Mouse (Mus musculus) spleen, adult 2 months (tissue): ENCODE data around the gene Cenpn. TPM values are rescaled to one million over a fixed set of nuclear protein-coding genes. Genes with fewer than 3 reads are reported as not detected.

Source experiments
- DNase-seq, 2 experiments: peaks; one replicate each; pipeline versions ENCODE4 v3.0.0 to v3.0.0-alpha.2; 2012 to 2021; ENCODE audit warnings: low spot score in 2 of 2, low read depth in 1 of 2
- H3K27ac ChIP-seq: fragments of 200-500 bp; 2 replicates; pipeline ENCODE4 v1.5.1; 2012; ENCODE audit warnings: low read length, inconsistent platforms; ENCODE audit not compliant: insufficient read depth
- H3K27me3 ChIP-seq: fragments of 200-500 bp; 2 replicates; pipeline ENCODE4 v1.6.1; 2012; ENCODE audit warnings: mild to moderate bottlenecking, moderate library complexity, low read length, inconsistent platforms; ENCODE audit not compliant: control insufficient read depth, insufficient read depth
- H3K36me3 ChIP-seq: fragments of 200-500 bp; 2 replicates; pipeline ENCODE4 v1.6.1; 2012; ENCODE audit warnings: mild to moderate bottlenecking, low read length, inconsistent platforms; ENCODE audit not compliant: control insufficient read depth, insufficient read depth
- H3K4me1 ChIP-seq: fragments of 200-500 bp; 2 replicates; pipeline ENCODE4 v1.6.1; 2011; ENCODE audit warnings: inconsistent platforms; ENCODE audit not compliant: control insufficient read depth, insufficient read depth, insufficient read length
- H3K4me3 ChIP-seq: fragments of 200-500 bp; 2 replicates; pipeline ENCODE4 v1.5.1; 2011; ENCODE audit warnings: mild to moderate bottlenecking, inconsistent platforms; ENCODE audit not compliant: insufficient read depth, insufficient read length; ENCODE audit errors: extremely low read depth
- CTCF ChIP-seq: fragments of 200-500 bp; IDR thresholded peaks from 2 replicates; pipeline ENCODE4 v1.5.1; 2011; ENCODE audit warnings: mild to moderate bottlenecking, inconsistent platforms; ENCODE audit not compliant: insufficient read depth, insufficient read length, insufficient replicate concordance; ENCODE audit errors: extremely low read depth
- POLR2A ChIP-seq: fragments of 200-500 bp; IDR thresholded peaks from 2 replicates; pipeline ENCODE4 v1.6.1; 2011; ENCODE audit warnings: low read depth, low read length, inconsistent platforms
- WGBS: fragments of 180-500 bp; shearing (Covaris S2); methylation state at CpG from one replicate; pipeline ENCODE4 v1.1.7; 2018; 5-methylcytosine and 5-hydroxymethylcytosine counted together
- polyA plus RNA-seq: library from polyadenylated mRNA; depleted of rRNA; stranded (reverse); fragments of >200 nt; gene quantifications from 2 replicates; pipeline ENCODE4 v1.2.3, GENCODE M21; 2012; rRNA removed

The Cenpn gene
- polyA plus RNA-seq: 2.2 and 3.0 TPM in 2 replicates

GRCm38 (mm10) chr8:116921337-116922059, at the start of gene Cenpn, which contains the start of gene Cmc2:
Cenpn (plus strand) TSS chr8:116921730.
Cmc2 (minus strand) TSS chr8:116921455.
- Histone ChIP-seq H3K4me1 (no peaks in the 10 kb centered on the region; the same call in 1 of the 2 replicates), H3K36me3 (no peaks in the 10 kb centered on the region; the same call in 1 of the 2 replicates), H3K27ac (peak within 1 kb of the TSS; percentile 89), H3K4me3 (peak within 1 kb of the TSS; percentile 97), H3K27me3 (no peaks in the 10 kb centered on the region)
- DNase-seq: peak; percentile 84 to 95
- no peak for TF ChIP-seq CTCF
- TF ChIP-seq POLR2A: peak; percentile 72; the same call in 1 of the 2 replicates
- WGBS: under 1% methylated on average over 57 of the region's 57 CpGs

GRCm38 (mm10) chr8:116872761-116873342, 48.7 kb upstream of the Cenpn start:
- peaks cover 8% of the 10 kb centered on the region; the same call in 1 of the 2 replicates for H3K4me1 ChIP-seq
- DNase-seq: peak in 1 of 2 experiments; percentile 31
- WGBS: 41% methylated on average over 2 of the region's 2 CpGs

GRCm38 (mm10) chr8:116873586-116873985, 47.9 kb upstream of the Cenpn start:
- no peak for TF ChIP-seq POLR2A
- TF ChIP-seq CTCF: no peak
- Histone ChIP-seq H3K36me3 (no peaks in the 10 kb centered on the region), H3K4me1 (peaks cover 8% of the 10 kb centered on the region; the same call in 1 of the 2 replicates), H3K4me3 (no peak overlapping the region), H3K27me3 (no peaks in the 10 kb centered on the region), H3K27ac (no peak overlapping the region)
- no peak for DNase-seq
- WGBS: 47% methylated on average over 11 of the region's 11 CpGs

More at GRCm38 (mm10) chr8:116872761-116873342, 48.7 kb upstream of the Cenpn start:
- no peaks in the 10 kb centered on the region for H3K27me3 ChIP-seq
- H3K27ac ChIP-seq: no peak overlapping the region
- H3K36me3 ChIP-seq: no peaks in the 10 kb centered on the region
- H3K4me3 ChIP-seq: no peak overlapping the region
- TF ChIP-seq POLR2A: no peak
- no peak for TF ChIP-seq CTCF

- H3K27ac ChIP-seq: no peak overlapping the region
- peaks cover 8% of the 10 kb centered on the region; the same call in 1 of the 2 replicates for H3K4me1 ChIP-seq
- H3K36me3 ChIP-seq: no peaks in the 10 kb centered on the region
- no peaks in the 10 kb centered on the region for H3K27me3 ChIP-seq
- no peak overlapping the region for H3K4me3 ChIP-seq
- DNase-seq: no peak
- WGBS: 81% methylated on average over 8 of the region's 8 CpGs
- TF ChIP-seq CTCF (no peak), POLR2A (no peak)
Measured at GRCm38 (mm10) chr8:116873986-116874385, 47.5 kb upstream of the Cenpn start.

GRCm38 (mm10) chr8:116875798-116876450, 45.6 kb upstream of the Cenpn start:
- Histone ChIP-seq H3K4me3 (no peak overlapping the region), H3K27me3 (no peaks in the 10 kb centered on the region), H3K4me1 (peaks cover 8% of the 10 kb centered on the region; the same call in 1 of the 2 replicates), H3K36me3 (no peaks in the 10 kb centered on the region), H3K27ac (no peak overlapping the region)
- peak in 1 of 2 experiments; percentile 69 for DNase-seq
- TF ChIP-seq POLR2A (no peak), CTCF (no peak)
- 35% methylated on average over 17 of the region's 17 CpGs for WGBS

- no peak for DNase-seq
- Histone ChIP-seq H3K4me3 (no peak overlapping the region), H3K27ac (no peak overlapping the region), H3K27me3 (no peaks in the 10 kb centered on the region), H3K36me3 (no peaks in the 10 kb centered on the region), H3K4me1 (no peaks in the 10 kb centered on the region)
- TF ChIP-seq CTCF (no peak), POLR2A (no peak)
- WGBS: 65% methylated on average over 8 of the region's 8 CpGs
Measured at GRCm38 (mm10) chr8:116881396-116881795, 40.1 kb upstream of the Cenpn start.

GRCm38 (mm10) chr8:116887813-116888212, 33.7 kb upstream of the Cenpn start:
- Histone ChIP-seq H3K4me3 (no peak overlapping the region), H3K27ac (no peak overlapping the region), H3K4me1 (no peaks in the 10 kb centered on the region), H3K27me3 (no peaks in the 10 kb centered on the region), H3K36me3 (peaks cover 2% of the 10 kb centered on the region; the same call in 1 of the 2 replicates)
- TF ChIP-seq CTCF (no peak), POLR2A (no peak)
- no peak for DNase-seq
- 76% methylated on average over 4 of the region's 4 CpGs for WGBS
